Mouse (Mus musculus): Measurements from ENCODE around the gene Arpp19. TPM values are rescaled to one million over a fixed set of nuclear protein-coding genes. Genes with fewer than 3 reads are reported as not detected.

The Arpp19 gene
- polyA plus RNA-seq, 1 experiment, result 160 TPM

- no peaks in the 10 kb centered on the region for H3K36me3 ChIP-seq (ENCODE audit: control insufficient read depth, insufficient read depth)
- H3K4me3 ChIP-seq, result no peak overlapping the region
- TF ChIP-seq CEBPB (IDR thresholded peaks at IDR 0.05; ENCODE audit: insufficient read depth, poor library complexity, severe bottlenecking), result no peak
- TF ChIP-seq MAX (IDR thresholded peaks at IDR 0.05; ENCODE audit: low read depth), result no peak
- no peak for TF ChIP-seq USF1 (IDR thresholded peaks at IDR 0.05; ENCODE audit: low read depth)
- TF ChIP-seq POLR2AphosphoS2 (IDR thresholded peaks at IDR 0.05; ENCODE audit: insufficient read length, low read depth), result no peak
- no peak for TF ChIP-seq REST (IDR thresholded peaks at IDR 0.05; ENCODE audit: insufficient read depth, insufficient read length)
- TF ChIP-seq POLR2A (IDR thresholded peaks at IDR 0.05; ENCODE audit: insufficient read length, low read depth), result no peak
- no peak for TF ChIP-seq E2F4 (IDR thresholded peaks at IDR 0.05; ENCODE audit: insufficient read depth)
- no peak for TF ChIP-seq TCF3 (IDR thresholded peaks at IDR 0.05; ENCODE audit: insufficient read length, low read depth)
- TF ChIP-seq MYOD1 (IDR thresholded peaks at IDR 0.05; ENCODE audit: control insufficient read depth in 1 of 3, insufficient read length in 2 of 3, low read depth in 2 of 3), result no peak
- TF ChIP-seq MYOG (IDR thresholded peaks at IDR 0.05; ENCODE audit: control insufficient read depth in 1 of 3, insufficient read depth in 1 of 3, insufficient read length in 2 of 3, low read depth in 2 of 3), result no peak
- no peak for TF ChIP-seq SRF (IDR thresholded peaks at IDR 0.05; ENCODE audit: control insufficient read depth, insufficient read length, low read depth)
- no peak for TF ChIP-seq TCF12 (IDR thresholded peaks at IDR 0.05; ENCODE audit: insufficient read depth, poor library complexity, severe bottlenecking)
- H3K79me2 ChIP-seq (ENCODE audit: control insufficient read depth, insufficient read depth), result peaks cover 90% of the 10 kb centered on the region
- no peaks in the 10 kb centered on the region for H3K27me3 ChIP-seq (ENCODE audit: control insufficient read depth, insufficient read depth, insufficient read length)
- no peak overlapping the region for H3ac ChIP-seq (ENCODE audit: control insufficient read depth, insufficient read length)
- H3K4me2 ChIP-seq (ENCODE audit: low read depth), result no peak overlapping the region
These were observed 4.6 kb downstream of the Arpp19 start for GRCm38 (mm10) chr9:75041840-75042525.

- no peaks in the 10 kb centered on the region for H3K27me3 ChIP-seq (ENCODE audit: control insufficient read depth, insufficient read depth, insufficient read length)
- no peaks in the 10 kb centered on the region for H3K36me3 ChIP-seq (ENCODE audit: control insufficient read depth, insufficient read depth)
- no peak overlapping the region for H3K4me3 ChIP-seq
- peaks cover 96% of the 10 kb centered on the region for H3K79me2 ChIP-seq (ENCODE audit: control insufficient read depth, insufficient read depth)
- no peak overlapping the region for H3K4me2 ChIP-seq (ENCODE audit: low read depth)
- H3ac ChIP-seq (ENCODE audit: control insufficient read depth, insufficient read length), result no peak overlapping the region
- TF ChIP-seq POLR2A (IDR thresholded peaks at IDR 0.05; ENCODE audit: insufficient read length, low read depth) (no peak), POLR2AphosphoS2 (IDR thresholded peaks at IDR 0.05; ENCODE audit: insufficient read length, low read depth) (no peak), SRF (IDR thresholded peaks at IDR 0.05; ENCODE audit: control insufficient read depth, insufficient read length, low read depth) (no peak), CEBPB (IDR thresholded peaks at IDR 0.05; ENCODE audit: insufficient read depth, poor library complexity, severe bottlenecking) (no peak), MAX (IDR thresholded peaks at IDR 0.05; ENCODE audit: low read depth) (no peak), TCF12 (IDR thresholded peaks at IDR 0.05; ENCODE audit: insufficient read depth, poor library complexity, severe bottlenecking) (no peak), MYOG (IDR thresholded peaks at IDR 0.05; ENCODE audit: control insufficient read depth in 1 of 3, insufficient read depth in 1 of 3, insufficient read length in 2 of 3, low read depth in 2 of 3) (no peak), USF1 (IDR thresholded peaks at IDR 0.05; ENCODE audit: low read depth) (no peak), REST (IDR thresholded peaks at IDR 0.05; ENCODE audit: insufficient read depth, insufficient read length) (no peak), E2F4 (IDR thresholded peaks at IDR 0.05; ENCODE audit: insufficient read depth) (no peak), MYOD1 (IDR thresholded peaks at IDR 0.05; ENCODE audit: control insufficient read depth in 1 of 3, insufficient read length in 2 of 3, low read depth in 2 of 3) (no peak), TCF3 (IDR thresholded peaks at IDR 0.05; ENCODE audit: insufficient read length, low read depth) (no peak)
These were observed 5.8 kb downstream of the Arpp19 start for GRCm38 (mm10) chr9:75043191-75043590.

GRCm38 (mm10) chr9:75047079-75047478, 9.7 kb downstream of the Arpp19 start:
- Histone ChIP-seq H3K4me3 (no peak overlapping the region), H3K27me3 (ENCODE audit: control insufficient read depth, insufficient read depth, insufficient read length) (no peaks in the 10 kb centered on the region), H3K4me2 (ENCODE audit: low read depth) (no peak overlapping the region), H3ac (ENCODE audit: control insufficient read depth, insufficient read length) (no peak overlapping the region), H3K79me2 (ENCODE audit: control insufficient read depth, insufficient read depth) (peaks cover 83% of the 10 kb centered on the region), H3K36me3 (ENCODE audit: control insufficient read depth, insufficient read depth) (no peaks in the 10 kb centered on the region)
- TF ChIP-seq SRF (IDR thresholded peaks at IDR 0.05; ENCODE audit: control insufficient read depth, insufficient read length, low read depth) (no peak), MYOG (IDR thresholded peaks at IDR 0.05; ENCODE audit: control insufficient read depth in 1 of 3, insufficient read depth in 1 of 3, insufficient read length in 2 of 3, low read depth in 2 of 3) (no peak), TCF3 (IDR thresholded peaks at IDR 0.05; ENCODE audit: insufficient read length, low read depth) (no peak), POLR2AphosphoS2 (IDR thresholded peaks at IDR 0.05; ENCODE audit: insufficient read length, low read depth) (no peak), TCF12 (IDR thresholded peaks at IDR 0.05; ENCODE audit: insufficient read depth, poor library complexity, severe bottlenecking) (no peak), MYOD1 (IDR thresholded peaks at IDR 0.05; ENCODE audit: control insufficient read depth in 1 of 3, insufficient read length in 2 of 3, low read depth in 2 of 3) (no peak), REST (IDR thresholded peaks at IDR 0.05; ENCODE audit: insufficient read depth, insufficient read length) (no peak), USF1 (IDR thresholded peaks at IDR 0.05; ENCODE audit: low read depth) (no peak), E2F4 (IDR thresholded peaks at IDR 0.05; ENCODE audit: insufficient read depth) (no peak), MAX (IDR thresholded peaks at IDR 0.05; ENCODE audit: low read depth) (no peak), POLR2A (IDR thresholded peaks at IDR 0.05; ENCODE audit: insufficient read length, low read depth) (no peak), CEBPB (IDR thresholded peaks at IDR 0.05; ENCODE audit: insufficient read depth, poor library complexity, severe bottlenecking) (no peak)

GRCm38 (mm10) chr9:75049100-75049499, 11.7 kb downstream of the Arpp19 start:
- Histone ChIP-seq H3ac (ENCODE audit: control insufficient read depth, insufficient read length) (no peak overlapping the region), H3K36me3 (ENCODE audit: control insufficient read depth, insufficient read depth) (peaks cover 4% of the 10 kb centered on the region), H3K4me2 (ENCODE audit: low read depth) (no peak overlapping the region), H3K79me2 (ENCODE audit: control insufficient read depth, insufficient read depth) (peaks cover 69% of the 10 kb centered on the region), H3K4me3 (no peak overlapping the region), H3K27me3 (ENCODE audit: control insufficient read depth, insufficient read depth, insufficient read length) (no peaks in the 10 kb centered on the region)
- TF ChIP-seq CEBPB (IDR thresholded peaks at IDR 0.05; ENCODE audit: insufficient read depth, poor library complexity, severe bottlenecking) (no peak), TCF3 (IDR thresholded peaks at IDR 0.05; ENCODE audit: insufficient read length, low read depth) (no peak), E2F4 (IDR thresholded peaks at IDR 0.05; ENCODE audit: insufficient read depth) (no peak), MYOG (IDR thresholded peaks at IDR 0.05; ENCODE audit: control insufficient read depth in 1 of 3, insufficient read depth in 1 of 3, insufficient read length in 2 of 3, low read depth in 2 of 3) (no peak), POLR2A (IDR thresholded peaks at IDR 0.05; ENCODE audit: insufficient read length, low read depth) (no peak), SRF (IDR thresholded peaks at IDR 0.05; ENCODE audit: control insufficient read depth, insufficient read length, low read depth) (no peak), POLR2AphosphoS2 (IDR thresholded peaks at IDR 0.05; ENCODE audit: insufficient read length, low read depth) (no peak), USF1 (IDR thresholded peaks at IDR 0.05; ENCODE audit: low read depth) (no peak), REST (IDR thresholded peaks at IDR 0.05; ENCODE audit: insufficient read depth, insufficient read length) (no peak), MAX (IDR thresholded peaks at IDR 0.05; ENCODE audit: low read depth) (no peak), MYOD1 (IDR thresholded peaks at IDR 0.05; ENCODE audit: control insufficient read depth in 1 of 3, insufficient read length in 2 of 3, low read depth in 2 of 3) (no peak), TCF12 (IDR thresholded peaks at IDR 0.05; ENCODE audit: insufficient read depth, poor library complexity, severe bottlenecking) (no peak)
